Mouse (Mus musculus): ENCODE results near the gene Txn1. TPM values are rescaled to one million over a fixed set of nuclear protein-coding genes. Genes with fewer than 3 reads are reported as not detected.

Txn1 gene
- polyA plus RNA-seq, 1 experiment: 381 TPM

GRCm38 (mm10) chr4:57955544-57955958 lies 660 bp downstream of the Txn1 start:
- H3ac ChIP-seq (ENCODE audit: control insufficient read depth, insufficient read length): peak overlapping the region; percentile 64
- TF ChIP-seq CEBPB (IDR thresholded peaks at IDR 0.05; ENCODE audit: insufficient read depth, poor library complexity, severe bottlenecking) (no peak), TCF12 (IDR thresholded peaks at IDR 0.05; ENCODE audit: insufficient read depth, poor library complexity, severe bottlenecking) (no peak), POLR2A (IDR thresholded peaks at IDR 0.05; ENCODE audit: insufficient read length, low read depth) (peak; percentile 35), REST (IDR thresholded peaks at IDR 0.05; ENCODE audit: insufficient read depth, insufficient read length) (no peak), SRF (IDR thresholded peaks at IDR 0.05; ENCODE audit: control insufficient read depth, insufficient read length, low read depth) (no peak), USF1 (IDR thresholded peaks at IDR 0.05; ENCODE audit: low read depth) (no peak), MYOG (IDR thresholded peaks at IDR 0.05; ENCODE audit: control insufficient read depth in 1 of 3, insufficient read depth in 1 of 3, insufficient read length in 2 of 3, low read depth in 2 of 3) (no peak), POLR2AphosphoS2 (IDR thresholded peaks at IDR 0.05; ENCODE audit: insufficient read length, low read depth) (peak; percentile 71), MAX (IDR thresholded peaks at IDR 0.05; ENCODE audit: low read depth) (no peak)
- H3K79me2 ChIP-seq (ENCODE audit: control insufficient read depth, insufficient read depth): peaks cover 53% of the 10 kb centered on the region
- H3K27me3 ChIP-seq (ENCODE audit: control insufficient read depth, insufficient read depth, insufficient read length): no peaks in the 10 kb centered on the region
- H3K4me3 ChIP-seq: peak overlapping the region; percentile 86
- H3K4me2 ChIP-seq (ENCODE audit: low read depth): peak overlapping the region; percentile 88
- H3K36me3 ChIP-seq (ENCODE audit: control insufficient read depth, insufficient read depth): peaks cover 14% of the 10 kb centered on the region

- H3K4me3 ChIP-seq: peak overlapping the region; percentile 86
- H3K4me2 ChIP-seq (ENCODE audit: low read depth): peak overlapping the region; percentile 88
- peak overlapping the region; percentile 64 for H3ac ChIP-seq (ENCODE audit: control insufficient read depth, insufficient read length)
- no peaks in the 10 kb centered on the region for H3K27me3 ChIP-seq (ENCODE audit: control insufficient read depth, insufficient read depth, insufficient read length)
- TF ChIP-seq MAX (IDR thresholded peaks at IDR 0.05; ENCODE audit: low read depth) (no peak), SRF (IDR thresholded peaks at IDR 0.05; ENCODE audit: control insufficient read depth, insufficient read length, low read depth) (no peak), MYOD1 (IDR thresholded peaks at IDR 0.05; ENCODE audit: control insufficient read depth in 1 of 3, insufficient read length in 2 of 3, low read depth in 2 of 3) (no peak), TCF3 (IDR thresholded peaks at IDR 0.05; ENCODE audit: insufficient read length, low read depth) (no peak), REST (IDR thresholded peaks at IDR 0.05; ENCODE audit: insufficient read depth, insufficient read length) (no peak), POLR2AphosphoS2 (IDR thresholded peaks at IDR 0.05; ENCODE audit: insufficient read length, low read depth) (no peak), USF1 (IDR thresholded peaks at IDR 0.05; ENCODE audit: low read depth) (no peak), POLR2A (IDR thresholded peaks at IDR 0.05; ENCODE audit: insufficient read length, low read depth) (no peak), MYOG (IDR thresholded peaks at IDR 0.05; ENCODE audit: control insufficient read depth in 1 of 3, insufficient read depth in 1 of 3, insufficient read length in 2 of 3, low read depth in 2 of 3) (no peak), TCF12 (IDR thresholded peaks at IDR 0.05; ENCODE audit: insufficient read depth, poor library complexity, severe bottlenecking) (no peak), CEBPB (IDR thresholded peaks at IDR 0.05; ENCODE audit: insufficient read depth, poor library complexity, severe bottlenecking) (no peak), E2F4 (IDR thresholded peaks at IDR 0.05; ENCODE audit: insufficient read depth) (no peak)
- H3K36me3 ChIP-seq (ENCODE audit: control insufficient read depth, insufficient read depth): peaks cover 20% of the 10 kb centered on the region
- peaks cover 58% of the 10 kb centered on the region for H3K79me2 ChIP-seq (ENCODE audit: control insufficient read depth, insufficient read depth)
Measured at GRCm38 (mm10) chr4:57954991-57955390, 1.2 kb downstream of the Txn1 start.

- TF ChIP-seq E2F4 (IDR thresholded peaks at IDR 0.05; ENCODE audit: insufficient read depth): no peak
- TF ChIP-seq TCF12 (IDR thresholded peaks at IDR 0.05; ENCODE audit: insufficient read depth, poor library complexity, severe bottlenecking): no peak
- no peak for TF ChIP-seq REST (IDR thresholded peaks at IDR 0.05; ENCODE audit: insufficient read depth, insufficient read length)
- TF ChIP-seq USF1 (IDR thresholded peaks at IDR 0.05; ENCODE audit: low read depth): no peak
- no peak for TF ChIP-seq MYOD1 (IDR thresholded peaks at IDR 0.05; ENCODE audit: control insufficient read depth in 1 of 3, insufficient read length in 2 of 3, low read depth in 2 of 3)
- TF ChIP-seq MYOG (IDR thresholded peaks at IDR 0.05; ENCODE audit: control insufficient read depth in 1 of 3, insufficient read depth in 1 of 3, insufficient read length in 2 of 3, low read depth in 2 of 3): no peak
- no peak for TF ChIP-seq SRF (IDR thresholded peaks at IDR 0.05; ENCODE audit: control insufficient read depth, insufficient read length, low read depth)
- H3K36me3 ChIP-seq (ENCODE audit: control insufficient read depth, insufficient read depth): peaks cover 24% of the 10 kb centered on the region
Measured at GRCm38 (mm10) chr4:57954580-57954979, 1.6 kb downstream of the Txn1 start.

GRCm38 (mm10) chr4:57953796-57954195 lies 2.4 kb downstream of the Txn1 start:
- Histone ChIP-seq H3K4me2 (ENCODE audit: low read depth) (peak overlapping the region; percentile 88), H3K79me2 (ENCODE audit: control insufficient read depth, insufficient read depth) (peaks cover 67% of the 10 kb centered on the region), H3K36me3 (ENCODE audit: control insufficient read depth, insufficient read depth) (peaks cover 32% of the 10 kb centered on the region), H3K27me3 (ENCODE audit: control insufficient read depth, insufficient read depth, insufficient read length) (no peaks in the 10 kb centered on the region), H3ac (ENCODE audit: control insufficient read depth, insufficient read length) (no peak overlapping the region), H3K4me3 (peak overlapping the region; percentile 86)
- no peak for TF ChIP-seq POLR2AphosphoS2 (IDR thresholded peaks at IDR 0.05; ENCODE audit: insufficient read length, low read depth)
- no peak for TF ChIP-seq MAX (IDR thresholded peaks at IDR 0.05; ENCODE audit: low read depth)
- TF ChIP-seq REST (IDR thresholded peaks at IDR 0.05; ENCODE audit: insufficient read depth, insufficient read length): no peak
- no peak for TF ChIP-seq MYOD1 (IDR thresholded peaks at IDR 0.05; ENCODE audit: control insufficient read depth in 1 of 3, insufficient read length in 2 of 3, low read depth in 2 of 3)
- TF ChIP-seq E2F4 (IDR thresholded peaks at IDR 0.05; ENCODE audit: insufficient read depth): no peak
- TF ChIP-seq CEBPB (IDR thresholded peaks at IDR 0.05; ENCODE audit: insufficient read depth, poor library complexity, severe bottlenecking): no peak
- no peak for TF ChIP-seq USF1 (IDR thresholded peaks at IDR 0.05; ENCODE audit: low read depth)
- no peak for TF ChIP-seq POLR2A (IDR thresholded peaks at IDR 0.05; ENCODE audit: insufficient read length, low read depth)
- no peak for TF ChIP-seq TCF12 (IDR thresholded peaks at IDR 0.05; ENCODE audit: insufficient read depth, poor library complexity, severe bottlenecking)
- TF ChIP-seq MYOG (IDR thresholded peaks at IDR 0.05; ENCODE audit: control insufficient read depth in 1 of 3, insufficient read depth in 1 of 3, insufficient read length in 2 of 3, low read depth in 2 of 3): no peak
- no peak for TF ChIP-seq TCF3 (IDR thresholded peaks at IDR 0.05; ENCODE audit: insufficient read length, low read depth)

More at GRCm38 (mm10) chr4:57954580-57954979, 1.6 kb downstream of the Txn1 start:
- Histone ChIP-seq H3K4me3 (peak overlapping the region; percentile 86), H3K4me2 (ENCODE audit: low read depth) (peak overlapping the region; percentile 88), H3K79me2 (ENCODE audit: control insufficient read depth, insufficient read depth) (peaks cover 62% of the 10 kb centered on the region), H3ac (ENCODE audit: control insufficient read depth, insufficient read length) (no peak overlapping the region), H3K27me3 (ENCODE audit: control insufficient read depth, insufficient read depth, insufficient read length) (no peaks in the 10 kb centered on the region)
